Mouse (Mus musculus): ENCODE results near the gene Csf3.

Csf3 gene

GRCm38 (mm10) chr11:98745932-98746853 is 45.1 kb downstream of the Csf3 start:
- CTCF ChIA-PET: interaction anchor here (0.6 kb wide), 1 partner anchor 9 kb away, joined by 6 read pairs; no protein-coding TSS in a partner anchor

GRCm38 (mm10) chr11:98746855-98747693 is 46.0 kb downstream of the Csf3 start:
- CTCF ChIA-PET: interaction anchor here (0.6 kb wide), 3 partner anchors 8 to 1782 kb away, joined by 3 to 6 read pairs (median 5); no protein-coding TSS in a partner anchor

GRCm38 (mm10) chr11:98747804-98748505 is 46.9 kb downstream of the Csf3 start:
- CTCF ChIA-PET: interaction anchor here (0.6 kb wide), 1 partner anchor 9 kb away, joined by 3 read pairs; no protein-coding TSS in a partner anchor

- CTCF ChIA-PET: no interaction called here
Measured at GRCm38 (mm10) chr11:98748506-98749416, 47.7 kb downstream of the Csf3 start.

GRCm38 (mm10) chr11:98749716-98750115 is 48.7 kb downstream of the Csf3 start:
- CTCF ChIA-PET: interaction anchor here (0.7 kb wide), 1 partner anchor 68 kb away, joined by 3 read pairs; no protein-coding TSS in a partner anchor

- CTCF ChIA-PET: interaction anchor here (0.7 kb wide), 1 partner anchor 67 kb away, joined by 3 read pairs; no protein-coding TSS in a partner anchor
Measured at GRCm38 (mm10) chr11:98750351-98751201, 49.5 kb downstream of the Csf3 start.

- CTCF ChIA-PET: no interaction called here
Measured at GRCm38 (mm10) chr11:98751221-98751782, 50.2 kb downstream of the Csf3 start.

GRCm38 (mm10) chr11:98752562-98753140 is 51.6 kb downstream of the Csf3 start:
- CTCF ChIA-PET: no interaction called here

Measured in spleen, embryonic (tissue).